Mouse (Mus musculus): ENCODE data around the gene Gimap9. TPM values are rescaled to one million over a fixed set of nuclear protein-coding genes. Genes with fewer than 3 reads are reported as not detected.
"Not testable (repeated sequence)": the region's sequence is repeated elsewhere in the genome, so short reads cannot be mapped to it uniquely, and the experiment has no call there.

Gimap9 gene
- polyA plus RNA-seq, 1 experiment from 2014 or later: 13.6 TPM

- 75% methylated on average over 4 of the region's 4 CpGs for WGBS
Measured at GRCm38 (mm10) chr6:48682271-48682670, 6.3 kb downstream of the Gimap9 start.

GRCm38 (mm10) chr6:48683263-48683821 lies 7.4 kb downstream of the Gimap9 start:
- ATAC-seq (ENCODE audit: insufficient number of reproducible peaks, insufficient read depth, low FRiP score, low TSS enrichment, low read depth); H3K9me3 ChIP-seq; H3K27ac ChIP-seq; H3K4me3 ChIP-seq; H3K27me3 ChIP-seq; H3K9ac ChIP-seq; H3K36me3 ChIP-seq; H3K4me2 ChIP-seq; H3K4me1 ChIP-seq: not testable (repeated sequence)
- 91% methylated on average over 4 of the region's 4 CpGs for WGBS

More at GRCm38 (mm10) chr6:48682271-48682670, 6.3 kb downstream of the Gimap9 start:
- no peaks in the 10 kb centered on the region for H3K36me3 ChIP-seq
- H3K27me3 ChIP-seq: no peaks in the 10 kb centered on the region
- no peak overlapping the region for H3K27ac ChIP-seq
- no peak overlapping the region for H3K4me2 ChIP-seq
- H3K9me3 ChIP-seq: no peaks in the 10 kb centered on the region
- no peak overlapping the region for H3K4me3 ChIP-seq
- H3K4me1 ChIP-seq: no peaks in the 10 kb centered on the region
- no peak overlapping the region for H3K9ac ChIP-seq
- no peak for ATAC-seq (ENCODE audit: insufficient number of reproducible peaks, insufficient read depth, low FRiP score, low TSS enrichment, low read depth)

DNA sequence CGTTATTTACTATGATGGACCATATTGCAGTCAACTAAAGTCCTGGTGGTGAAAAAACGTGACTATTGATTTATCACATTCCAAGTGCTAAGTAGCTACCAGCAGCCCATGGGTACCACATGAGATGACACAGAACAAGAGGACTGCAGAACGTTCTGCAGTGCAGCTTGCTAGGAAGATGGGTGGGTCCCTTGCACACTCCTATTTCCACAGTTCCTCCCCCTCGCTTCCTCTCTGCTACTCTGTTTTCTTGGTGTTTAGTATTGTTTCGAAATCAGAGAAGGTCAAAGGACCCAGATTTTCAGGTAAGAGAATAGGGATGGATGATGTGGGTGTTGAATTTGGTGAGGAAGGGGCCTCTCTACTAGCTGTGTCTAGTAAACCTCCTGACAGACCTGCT lies 8.4 kb downstream of the Gimap9 start, which contains the start of gene Gimap4:
Gimap4 (plus strand) TSS at position 231 of the 400 bp plus-strand sequence.
- Histone ChIP-seq H3K27me3 (no peaks in the 10 kb centered on the region), H3K27ac (no peak within 1 kb of the TSS), H3K4me2 (no peak within 1 kb of the TSS), H3K9me3 (no peaks in the 10 kb centered on the region), H3K4me3 (no peak within 1 kb of the TSS), H3K9ac (no peak within 1 kb of the TSS), H3K36me3 (no peaks in the 10 kb centered on the region), H3K4me1 (no peaks in the 10 kb centered on the region)
- no peak for ATAC-seq (ENCODE audit: insufficient number of reproducible peaks, insufficient read depth, low FRiP score, low TSS enrichment, low read depth)
- WGBS: 72% methylated on average over 5 of the region's 5 CpGs

GRCm38 (mm10) chr6:48684806-48685205 lies 8.9 kb downstream of the Gimap9 start:
- no peaks in the 10 kb centered on the region for H3K27me3 ChIP-seq
- H3K9ac ChIP-seq: no peak overlapping the region
- no peaks in the 10 kb centered on the region for H3K4me1 ChIP-seq
- H3K27ac ChIP-seq: no peak overlapping the region
- ATAC-seq (ENCODE audit: insufficient number of reproducible peaks, insufficient read depth, low FRiP score, low TSS enrichment, low read depth): no peak
- no peaks in the 10 kb centered on the region for H3K9me3 ChIP-seq
- WGBS: 58% methylated on average over 4 of the region's 4 CpGs
- H3K4me3 ChIP-seq: no peak overlapping the region
- H3K36me3 ChIP-seq: no peaks in the 10 kb centered on the region
- H3K4me2 ChIP-seq: no peak overlapping the region

DNA sequence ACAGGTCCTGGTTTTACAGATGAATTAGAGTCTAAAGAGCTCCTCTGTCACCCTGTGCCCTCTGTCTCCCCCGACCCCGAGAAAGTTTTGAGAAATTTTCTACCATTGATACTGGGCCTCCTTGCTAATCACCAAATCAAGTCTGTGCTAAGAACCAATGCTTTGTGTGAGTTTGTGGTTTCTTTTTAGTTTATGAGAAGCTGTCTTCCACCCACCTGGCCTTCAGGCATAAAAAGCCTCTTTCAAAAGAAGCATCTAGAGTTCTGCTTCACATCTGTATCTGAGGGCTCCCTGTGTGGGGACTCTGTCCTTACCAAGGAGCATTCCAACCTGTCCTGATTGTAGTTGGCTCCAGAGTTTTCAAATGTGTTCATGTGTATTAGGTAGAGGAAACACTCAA lies 9.3 kb downstream of the Gimap9 start:
- no peak for ATAC-seq (ENCODE audit: insufficient number of reproducible peaks, insufficient read depth, low FRiP score, low TSS enrichment, low read depth)
- no peaks in the 10 kb centered on the region for H3K36me3 ChIP-seq
- no peak overlapping the region for H3K4me3 ChIP-seq
- H3K4me1 ChIP-seq: no peaks in the 10 kb centered on the region
- H3K27ac ChIP-seq: no peak overlapping the region
- H3K27me3 ChIP-seq: no peaks in the 10 kb centered on the region
- H3K9ac ChIP-seq: no peak overlapping the region
- H3K9me3 ChIP-seq: no peaks in the 10 kb centered on the region
- WGBS: 87% methylated on average over 2 of the region's 2 CpGs
- H3K4me2 ChIP-seq: no peak overlapping the region

- Histone ChIP-seq H3K9ac (no peak overlapping the region), H3K27me3 (no peaks in the 10 kb centered on the region), H3K4me3 (no peak overlapping the region), H3K4me1 (no peaks in the 10 kb centered on the region), H3K4me2 (no peak overlapping the region), H3K9me3 (no peaks in the 10 kb centered on the region), H3K36me3 (no peaks in the 10 kb centered on the region), H3K27ac (no peak overlapping the region)
- 85% methylated on average over 7 of the region's 7 CpGs for WGBS
- no peak for ATAC-seq (ENCODE audit: insufficient number of reproducible peaks, insufficient read depth, low FRiP score, low TSS enrichment, low read depth)
Measured at GRCm38 (mm10) chr6:48685694-48686665, 10.1 kb downstream of the Gimap9 start.

DNA sequence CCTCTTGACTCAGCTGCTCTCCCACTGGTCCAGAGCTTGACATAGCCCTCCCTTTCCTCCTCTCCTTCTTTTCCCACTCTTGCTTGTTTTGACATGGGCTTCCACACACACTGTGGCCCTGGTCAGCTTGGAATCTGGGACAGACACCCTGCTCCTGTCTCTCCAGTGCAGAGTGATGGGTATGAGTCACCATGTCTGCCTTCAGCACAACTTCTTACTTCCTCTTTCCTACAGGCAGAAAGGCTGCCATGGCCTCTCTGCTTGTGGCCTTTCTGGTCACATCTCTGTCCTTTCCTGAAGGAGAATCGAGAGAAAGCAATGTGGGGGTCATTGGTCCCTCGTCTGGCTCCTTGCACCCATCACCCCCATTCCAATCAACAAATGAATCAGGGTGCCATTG lies 11.1 kb downstream of the Gimap9 start:
- ATAC-seq (ENCODE audit: insufficient number of reproducible peaks, insufficient read depth, low FRiP score, low TSS enrichment, low read depth): no peak
- H3K27me3 ChIP-seq: no peaks in the 10 kb centered on the region
- WGBS: 59% methylated on average over 2 of the region's 2 CpGs
- H3K4me2 ChIP-seq: no peak overlapping the region
- no peaks in the 10 kb centered on the region for H3K36me3 ChIP-seq
- no peak overlapping the region for H3K9ac ChIP-seq
- no peak overlapping the region for H3K4me3 ChIP-seq
- H3K4me1 ChIP-seq: no peaks in the 10 kb centered on the region
- H3K27ac ChIP-seq: no peak overlapping the region
- no peaks in the 10 kb centered on the region for H3K9me3 ChIP-seq

GRCm38 (mm10) chr6:48689320-48689719 lies 13.4 kb downstream of the Gimap9 start:
- H3K9ac ChIP-seq: no peak overlapping the region
- no peaks in the 10 kb centered on the region for H3K4me1 ChIP-seq
- no peaks in the 10 kb centered on the region for H3K9me3 ChIP-seq
- H3K4me3 ChIP-seq: no peak overlapping the region
- no peaks in the 10 kb centered on the region for H3K27me3 ChIP-seq
- H3K36me3 ChIP-seq: no peaks in the 10 kb centered on the region
- no peak for ATAC-seq (ENCODE audit: insufficient number of reproducible peaks, insufficient read depth, low FRiP score, low TSS enrichment, low read depth)
- 94% methylated on average over 2 of the region's 2 CpGs for WGBS
- no peak overlapping the region for H3K27ac ChIP-seq
- no peak overlapping the region for H3K4me2 ChIP-seq

DNA sequence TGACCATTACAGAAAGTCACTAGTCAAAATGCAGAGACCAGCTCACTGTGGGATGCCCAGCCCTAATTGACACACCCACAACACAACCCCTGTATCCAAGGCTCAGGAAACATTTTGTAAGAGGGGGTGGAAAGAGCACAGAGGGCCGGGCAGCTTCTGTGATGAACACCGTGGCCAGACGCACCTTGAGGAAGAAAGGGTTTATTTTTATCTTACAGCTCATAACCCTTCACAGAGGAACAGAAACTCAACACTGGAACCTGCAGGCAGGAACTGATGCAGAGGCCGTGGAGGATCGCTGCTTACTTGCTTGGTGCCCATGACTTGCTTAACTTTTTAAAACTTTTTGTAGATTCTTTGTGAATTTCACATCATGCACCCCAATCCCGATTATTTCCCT lies 17.0 kb downstream of the Gimap9 start:
- H3K4me2 ChIP-seq: no peak overlapping the region
- H3K27ac ChIP-seq: no peak overlapping the region
- no peak overlapping the region for H3K4me3 ChIP-seq
- no peaks in the 10 kb centered on the region for H3K27me3 ChIP-seq
- ATAC-seq (ENCODE audit: insufficient number of reproducible peaks, insufficient read depth, low FRiP score, low TSS enrichment, low read depth): no peak
- no peaks in the 10 kb centered on the region for H3K9me3 ChIP-seq
- whole genome bisulfite sequencing: 89% methylated on average over 6 of the region's 6 CpGs
- H3K4me1 ChIP-seq: no peaks in the 10 kb centered on the region
- H3K9ac ChIP-seq: no peak overlapping the region
- no peaks in the 10 kb centered on the region for H3K36me3 ChIP-seq

- WGBS: 80% methylated on average over 4 of the region's 4 CpGs
- no peak for ATAC-seq (ENCODE audit: insufficient number of reproducible peaks, insufficient read depth, low FRiP score, low TSS enrichment, low read depth)
- H3K27me3 ChIP-seq: no peaks in the 10 kb centered on the region
- no peak overlapping the region for H3K4me3 ChIP-seq
- no peaks in the 10 kb centered on the region for H3K4me1 ChIP-seq
- no peak overlapping the region for H3K9ac ChIP-seq
- no peaks in the 10 kb centered on the region for H3K9me3 ChIP-seq
- H3K4me2 ChIP-seq: no peak overlapping the region
- no peaks in the 10 kb centered on the region for H3K36me3 ChIP-seq
- H3K27ac ChIP-seq: no peak overlapping the region
Measured at GRCm38 (mm10) chr6:48696830-48697554, 21.1 kb downstream of the Gimap9 start.

DNA sequence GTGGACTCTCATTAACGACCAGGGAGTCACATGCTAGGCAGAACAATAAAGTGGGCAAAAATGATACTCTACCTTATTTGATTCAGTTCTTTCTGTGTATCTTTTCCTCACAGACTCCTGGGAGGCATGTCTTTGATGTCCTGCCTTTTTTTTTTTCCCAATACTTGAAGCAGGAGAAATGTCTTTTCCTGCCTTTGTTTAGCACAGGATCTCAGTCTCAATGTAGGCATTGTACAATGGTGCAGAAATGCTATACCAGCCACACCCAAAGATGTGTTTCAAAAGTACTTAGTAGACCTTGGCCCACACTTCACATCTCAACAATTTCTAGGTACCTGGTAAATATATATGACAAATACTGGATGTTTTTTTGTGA lies 21.6 kb downstream of the Gimap9 start:
- Histone ChIP-seq H3K27ac (no peak overlapping the region), H3K36me3 (no peaks in the 10 kb centered on the region), H3K27me3 (no peaks in the 10 kb centered on the region), H3K4me2 (no peak overlapping the region), H3K9ac (no peak overlapping the region), H3K4me3 (no peak overlapping the region), H3K9me3 (no peaks in the 10 kb centered on the region), H3K4me1 (no peaks in the 10 kb centered on the region)
- no peak for ATAC-seq (ENCODE audit: insufficient number of reproducible peaks, insufficient read depth, low FRiP score, low TSS enrichment, low read depth)
- WGBS: 47% methylated on average over 1 of the region's 1 CpGs
